Mouse (Mus musculus) embryonic facial prominence, embryonic 15.5 days (tissue): ENCODE measurements around the gene Dclk3. TPM values are rescaled to one million over a fixed set of nuclear protein-coding genes. Genes with fewer than 3 reads are reported as not detected.

Source experiments
- ATAC-seq: fragments of 200-750 bp; cut with Nextera tagmentation; 2 replicates; pipeline ENCODE4 v1.8.0; 2017; ENCODE audit warnings: low read depth, moderate TSS enrichment; ENCODE audit not compliant: insufficient number of reproducible peaks, low FRiP score, low TSS enrichment
- H3K27ac ChIP-seq: fragments of 300-500 bp; sonication (generic); replicated peaks from 2 replicates; pipeline ENCODE4 v1.5.1; 2015; ENCODE audit warnings: mild to moderate bottlenecking, inconsistent platforms
- H3K27me3 ChIP-seq: fragments of 300-500 bp; sonication (generic); 2 replicates; pipeline ENCODE4 v1.6.1; 2015; ENCODE audit warnings: inconsistent platforms
- H3K36me3 ChIP-seq: fragments of 300-500 bp; sonication (generic); 2 replicates; pipeline ENCODE4 v1.6.1; 2015; ENCODE audit warnings: mild to moderate bottlenecking, inconsistent platforms
- H3K4me1 ChIP-seq: fragments of 300-500 bp; sonication (generic); 2 replicates; pipeline ENCODE4 v1.6.1; 2015; ENCODE audit warnings: inconsistent platforms
- H3K4me2 ChIP-seq: fragments of 300-500 bp; sonication (generic); replicated peaks from 2 replicates; pipeline ENCODE4 v1.6.1; 2015; ENCODE audit warnings: mild to moderate bottlenecking, inconsistent platforms
- H3K4me3 ChIP-seq: fragments of 300-500 bp; sonication (generic); replicated peaks from 2 replicates; pipeline ENCODE4 v1.5.1; 2015; ENCODE audit warnings: mild to moderate bottlenecking, inconsistent platforms
- H3K9ac ChIP-seq: fragments of 300-500 bp; sonication (generic); 2 replicates; pipeline ENCODE4 v1.6.1; 2015; ENCODE audit warnings: inconsistent platforms
- H3K9me3 ChIP-seq: fragments of 300-500 bp; sonication (generic); replicated peaks from 2 replicates; pipeline ENCODE4 v1.6.1; 2016; ENCODE audit warnings: inconsistent platforms
- WGBS: fragments of 180-500 bp; shearing (Covaris S2); methylation state at CpG from one replicate; pipeline ENCODE4 v1.1.7; 2015; 5-methylcytosine and 5-hydroxymethylcytosine counted together
- polyA plus RNA-seq: library from polyadenylated mRNA; unstranded; fragments of >200 nt; fragmentation: Nextera tagmentation; extraction: Ambion mirVana; gene quantifications from 2 replicates; pipeline ENCODE4 v1.2.1, GENCODE M21; 2015

Dclk3 gene
- polyA plus RNA-seq, 1 experiment from 2014 or later, result 5.2 TPM

DNA sequence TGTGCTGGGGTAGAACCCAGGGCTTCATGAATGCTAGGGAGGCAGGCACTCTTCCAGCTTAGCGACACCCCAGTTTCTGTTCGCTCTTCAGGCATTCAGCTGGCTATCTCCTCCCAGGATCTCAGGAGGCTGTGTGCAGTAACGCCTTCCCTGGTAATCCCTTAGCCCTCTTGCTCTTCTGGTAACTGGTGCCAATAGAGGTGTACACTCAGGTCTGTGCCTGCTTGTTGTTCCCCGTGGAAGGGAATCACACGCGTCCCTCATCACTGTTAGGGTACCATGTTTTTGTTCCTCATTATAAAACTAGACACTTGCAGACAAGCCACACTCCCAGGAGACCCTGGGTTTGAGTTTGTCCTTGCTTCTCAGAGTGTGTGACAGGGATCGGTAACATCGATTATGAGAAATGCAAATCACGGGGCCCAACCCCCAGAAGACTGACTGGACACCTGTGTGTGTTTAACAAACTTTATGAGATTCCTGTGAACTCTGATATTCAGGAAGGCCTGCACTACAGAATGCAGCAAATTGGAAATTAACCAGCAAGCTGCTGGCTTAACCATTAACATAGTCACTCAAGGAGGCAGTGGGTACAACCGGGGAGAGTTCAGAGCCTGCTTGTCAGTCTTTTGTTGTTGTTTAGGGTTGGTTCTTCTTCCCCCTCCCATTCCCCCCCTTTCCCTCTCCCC is 22.7 kb downstream of the Dclk3 start:
- no peak for ATAC-seq
- H3K4me3 ChIP-seq, result no peak overlapping the region
- H3K4me1 ChIP-seq, result 0 out of 2 replicates have a peak, but pooled peaks cover 7% of the 10 kb centered on the region
- H3K9ac ChIP-seq, result no peak overlapping the region
- H3K9me3 ChIP-seq, result no peaks in the 10 kb centered on the region
- H3K4me2 ChIP-seq, result no peak overlapping the region
- no peaks in the 10 kb centered on the region for H3K27me3 ChIP-seq
- WGBS, result 57% methylated on average over 10 of the region's 10 CpGs
- H3K36me3 ChIP-seq, result no peaks in the 10 kb centered on the region
- no peak overlapping the region for H3K27ac ChIP-seq

GRCm38 (mm10) chr9:111465666-111466065 is 26.8 kb downstream of the Dclk3 start:
- no peak overlapping the region for H3K9ac ChIP-seq
- H3K27ac ChIP-seq, result no peak overlapping the region
- no peak for ATAC-seq
- WGBS, result 83% methylated on average over 6 of the region's 6 CpGs
- H3K4me2 ChIP-seq, result no peak overlapping the region
- no peaks in the 10 kb centered on the region for H3K36me3 ChIP-seq
- H3K4me3 ChIP-seq, result no peak overlapping the region
- no peaks in the 10 kb centered on the region for H3K9me3 ChIP-seq
- H3K4me1 ChIP-seq, result no peaks in the 10 kb centered on the region
- no peaks in the 10 kb centered on the region for H3K27me3 ChIP-seq

GRCm38 (mm10) chr9:111473686-111474457 is 35.0 kb downstream of the Dclk3 start:
- Histone ChIP-seq H3K27me3 (no peaks in the 10 kb centered on the region), H3K4me1 (0 out of 2 replicates have a peak, but pooled peaks cover 10% of the 10 kb centered on the region), H3K36me3 (no peaks in the 10 kb centered on the region), H3K9ac (no peak overlapping the region), H3K4me2 (no peak overlapping the region), H3K27ac (no peak overlapping the region), H3K9me3 (no peaks in the 10 kb centered on the region), H3K4me3 (no peak overlapping the region)
- no peak for ATAC-seq
- WGBS, result 60% methylated on average over 21 of the region's 21 CpGs

GRCm38 (mm10) chr9:111474458-111474745 is 35.5 kb downstream of the Dclk3 start:
- H3K9me3 ChIP-seq, result no peaks in the 10 kb centered on the region
- no peak overlapping the region for H3K4me3 ChIP-seq
- 0 out of 2 replicates have a peak, but pooled peaks cover 10% of the 10 kb centered on the region for H3K4me1 ChIP-seq
- H3K9ac ChIP-seq, result no peak overlapping the region
- no peaks in the 10 kb centered on the region for H3K36me3 ChIP-seq
- no peak for ATAC-seq
- H3K27me3 ChIP-seq, result no peaks in the 10 kb centered on the region
- H3K27ac ChIP-seq, result no peak overlapping the region
- WGBS, result 42% methylated on average over 3 of the region's 3 CpGs
- H3K4me2 ChIP-seq, result no peak overlapping the region

- no peak overlapping the region for H3K27ac ChIP-seq
- no peak overlapping the region for H3K4me2 ChIP-seq
- H3K4me3 ChIP-seq, result no peak overlapping the region
- no peaks in the 10 kb centered on the region for H3K27me3 ChIP-seq
- no peak for ATAC-seq
- 87% methylated on average over 3 of the region's 3 CpGs for WGBS
- H3K4me1 ChIP-seq, result 0 out of 2 replicates have a peak, but pooled peaks cover 10% of the 10 kb centered on the region
- H3K36me3 ChIP-seq, result no peaks in the 10 kb centered on the region
- H3K9me3 ChIP-seq, result no peaks in the 10 kb centered on the region
- no peak overlapping the region for H3K9ac ChIP-seq
Observed at GRCm38 (mm10) chr9:111475281-111475680, 36.4 kb downstream of the Dclk3 start.

DNA sequence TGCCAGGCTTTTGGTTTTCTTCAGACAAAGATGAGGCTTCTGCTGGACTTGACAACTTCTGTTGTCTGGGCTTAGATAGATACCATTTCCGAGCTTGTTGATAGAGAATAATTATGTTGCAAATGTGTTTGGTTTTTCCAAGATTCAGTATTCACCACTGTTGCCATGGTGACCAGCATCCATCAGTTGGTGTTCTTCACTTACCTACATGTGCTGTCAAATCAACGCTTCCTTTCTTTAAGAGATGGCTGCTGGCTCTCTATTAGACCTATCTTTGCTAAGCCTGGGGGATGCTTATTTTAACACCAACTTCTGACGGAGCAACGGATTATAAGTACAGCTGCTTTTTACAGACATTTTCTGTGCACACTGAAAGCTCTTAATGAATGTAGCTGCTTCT is 37.1 kb downstream of the Dclk3 start:
- no peak overlapping the region for H3K4me3 ChIP-seq
- no peaks in the 10 kb centered on the region for H3K9me3 ChIP-seq
- no peak overlapping the region for H3K4me2 ChIP-seq
- 49% methylated on average over 4 of the region's 4 CpGs for WGBS
- no peaks in the 10 kb centered on the region for H3K27me3 ChIP-seq
- no peak for ATAC-seq
- 0 out of 2 replicates have a peak, but pooled peaks cover 10% of the 10 kb centered on the region for H3K4me1 ChIP-seq
- no peak overlapping the region for H3K27ac ChIP-seq
- H3K36me3 ChIP-seq, result no peaks in the 10 kb centered on the region
- H3K9ac ChIP-seq, result no peak overlapping the region

DNA sequence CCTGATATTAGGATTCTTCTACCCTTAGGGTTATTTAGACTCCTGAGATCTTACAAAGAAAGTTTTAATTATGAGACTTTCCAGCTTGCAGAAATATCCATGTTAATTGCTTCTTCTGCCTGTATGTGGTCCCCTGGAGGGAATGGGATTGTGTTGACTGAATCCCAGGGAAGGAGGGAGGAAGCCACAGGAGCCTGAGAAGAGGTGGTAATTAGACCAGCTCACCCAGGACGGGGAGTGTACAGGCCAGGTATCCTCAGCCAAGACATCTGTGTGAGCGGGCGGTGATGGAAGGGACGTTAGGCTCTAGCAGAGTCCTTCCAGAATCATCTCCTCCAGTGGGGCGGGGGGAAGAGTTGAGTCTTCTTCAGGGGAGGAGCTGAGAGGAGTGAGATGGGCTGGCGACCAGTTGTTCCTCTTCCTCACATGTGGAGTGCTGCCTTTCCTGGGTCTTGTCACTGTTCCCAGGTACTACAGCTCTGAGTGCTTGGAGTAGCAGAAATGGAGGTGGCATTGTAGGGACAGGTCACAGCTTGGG is 37.7 kb downstream of the Dclk3 start:
- H3K27ac ChIP-seq, result no peak overlapping the region
- H3K9me3 ChIP-seq, result no peaks in the 10 kb centered on the region
- no peak overlapping the region for H3K4me3 ChIP-seq
- no peak overlapping the region for H3K9ac ChIP-seq
- WGBS, result 75% methylated on average over 6 of the region's 6 CpGs
- no peak for ATAC-seq
- no peaks in the 10 kb centered on the region for H3K36me3 ChIP-seq
- H3K4me2 ChIP-seq, result no peak overlapping the region
- H3K4me1 ChIP-seq, result 0 out of 2 replicates have a peak, but pooled peaks cover 10% of the 10 kb centered on the region
- H3K27me3 ChIP-seq, result no peaks in the 10 kb centered on the region

- H3K36me3 ChIP-seq, result no peaks in the 10 kb centered on the region
- 53% methylated on average over 7 of the region's 7 CpGs for WGBS
- no peak overlapping the region for H3K27ac ChIP-seq
- H3K9me3 ChIP-seq, result no peaks in the 10 kb centered on the region
- H3K27me3 ChIP-seq, result no peaks in the 10 kb centered on the region
- ATAC-seq, result no peak
- no peak overlapping the region for H3K4me3 ChIP-seq
- no peak overlapping the region for H3K9ac ChIP-seq
- 0 out of 2 replicates have a peak, but pooled peaks cover 5% of the 10 kb centered on the region for H3K4me1 ChIP-seq
- no peak overlapping the region for H3K4me2 ChIP-seq
Observed at GRCm38 (mm10) chr9:111478853-111479490, 40.1 kb downstream of the Dclk3 start.

- H3K27ac ChIP-seq, result no peak overlapping the region
- H3K36me3 ChIP-seq, result no peaks in the 10 kb centered on the region
- no peaks in the 10 kb centered on the region for H3K9me3 ChIP-seq
- ATAC-seq, result no peak
- H3K4me3 ChIP-seq, result no peak overlapping the region
- no peaks in the 10 kb centered on the region for H3K27me3 ChIP-seq
- 92% methylated on average over 3 of the region's 3 CpGs for WGBS
- H3K4me2 ChIP-seq, result no peak overlapping the region
- H3K9ac ChIP-seq, result no peak overlapping the region
- H3K4me1 ChIP-seq, result 0 out of 2 replicates have a peak, but pooled peaks cover 5% of the 10 kb centered on the region
Observed at GRCm38 (mm10) chr9:111481011-111481410, 42.1 kb downstream of the Dclk3 start.

- peaks cover 6% of the 10 kb centered on the region; the same call in 1 of the 2 replicates for H3K27me3 ChIP-seq
- H3K4me3 ChIP-seq, result no peak overlapping the region
- no peak for ATAC-seq
- WGBS, result 54% methylated on average over 10 of the region's 10 CpGs
- H3K9me3 ChIP-seq, result no peaks in the 10 kb centered on the region
- H3K27ac ChIP-seq, result no peak overlapping the region
- H3K9ac ChIP-seq, result no peak overlapping the region
- no peaks in the 10 kb centered on the region for H3K4me1 ChIP-seq
- no peak overlapping the region for H3K4me2 ChIP-seq
- no peaks in the 10 kb centered on the region for H3K36me3 ChIP-seq
Observed at GRCm38 (mm10) chr9:111486645-111487477, 48.0 kb downstream of the Dclk3 start.
